Mouse (Mus musculus) embryo, embryonic 10 days (tissue): ENCODE data around the gene Lyve1.
"Not testable (repeated sequence)": the region's sequence is repeated elsewhere in the genome, so short reads cannot be mapped to it uniquely, and the experiment has no call there.

Experiments used
- DNase-seq: peaks from one replicate; pipeline ENCODE4 v3.0.0-alpha.2; 2015; ENCODE audit warnings: low spot score

Gene Lyve1

DNA sequence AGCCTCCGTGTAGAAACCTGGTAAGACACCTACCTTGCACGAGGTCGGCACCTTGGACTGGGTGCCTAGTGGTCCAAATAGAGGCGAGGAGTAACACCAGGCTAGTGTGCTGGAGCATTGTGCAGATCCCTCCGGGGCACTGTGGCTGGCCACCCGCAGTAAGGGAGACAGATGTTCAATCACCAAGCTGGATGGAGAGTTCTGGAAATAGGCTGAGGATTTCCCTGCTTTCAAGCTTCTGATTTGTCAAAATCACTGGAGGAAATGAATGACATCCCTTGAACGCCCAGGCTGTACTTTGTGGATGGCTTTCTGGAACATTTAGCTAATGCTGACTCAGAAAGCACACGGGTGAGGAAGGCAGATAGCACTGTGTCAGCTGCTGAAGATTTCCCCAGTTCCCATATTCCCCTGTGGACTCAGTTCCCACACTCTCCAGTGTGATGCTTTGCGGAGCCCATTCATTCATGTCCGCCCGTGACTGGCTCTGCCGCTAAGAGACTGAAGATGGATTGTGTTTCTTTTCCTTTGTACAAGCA lies at the start of gene Lyve1:
TSS of gene Lyve1 (minus strand) at position 489 of the 539 bp plus-strand sequence.
- DNase-seq, result peak; percentile 16

DNA sequence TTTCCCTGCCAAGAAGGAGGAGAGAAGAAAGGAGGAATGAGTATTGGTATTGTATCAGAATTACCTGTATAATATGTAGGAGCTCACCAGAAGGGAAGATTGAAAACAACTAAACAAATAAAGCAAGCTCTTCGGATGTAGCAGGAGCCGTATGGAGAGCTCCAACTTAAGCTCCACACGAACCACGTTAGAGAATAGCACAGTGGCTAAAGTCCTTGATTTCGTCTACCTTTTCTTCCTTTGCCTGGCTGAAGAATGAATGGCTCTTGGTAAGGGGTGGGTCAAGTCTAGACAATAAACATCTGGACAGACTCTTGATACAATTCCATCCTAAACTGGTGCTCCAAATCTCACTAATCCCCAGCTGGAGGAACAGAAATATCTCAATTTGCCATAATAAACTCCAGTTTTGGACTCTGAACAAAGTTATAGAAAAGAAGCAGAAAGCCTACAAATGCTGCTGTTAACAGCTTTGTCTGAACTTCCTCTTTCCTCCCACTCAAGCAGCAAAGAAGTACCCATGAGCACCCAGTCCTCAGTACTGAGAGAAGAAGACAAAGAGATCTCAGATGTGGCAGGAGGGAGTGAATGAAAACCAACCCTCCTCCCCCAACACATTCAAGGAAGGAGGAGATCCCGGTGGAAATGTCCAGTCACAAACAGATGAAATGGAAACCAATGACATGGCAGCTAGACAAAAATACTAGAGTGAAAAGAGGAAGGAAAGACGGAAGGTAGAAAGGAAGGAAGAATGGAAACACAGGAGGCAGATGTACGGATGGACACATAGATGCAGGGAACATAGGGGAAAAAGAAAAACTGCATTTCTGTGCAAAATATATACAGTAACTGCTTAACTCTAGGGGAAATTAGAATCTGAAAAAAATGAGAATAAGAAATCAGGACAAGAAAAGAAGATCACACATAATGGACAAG lies 45.4 kb upstream of the Lyve1 start:
- DNase-seq, result no peak

DNA sequence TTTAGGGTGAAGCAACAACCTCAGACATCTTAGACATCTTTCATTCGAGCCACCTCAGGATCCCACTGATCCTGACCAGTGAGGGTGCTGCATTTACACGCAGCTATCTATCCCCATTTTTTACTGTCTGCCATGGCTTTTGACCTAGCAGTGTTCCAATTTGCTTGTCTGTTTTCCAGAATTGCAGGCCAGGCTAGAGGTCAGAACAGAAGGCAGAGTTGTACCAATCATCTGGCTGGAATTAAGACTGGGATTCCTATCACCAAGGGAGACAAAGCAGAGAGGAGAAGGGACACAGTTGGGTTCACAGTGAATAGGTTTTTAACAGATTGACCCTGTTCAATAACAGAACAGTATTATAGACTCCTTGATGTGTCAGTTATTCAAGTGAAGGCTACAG lies 43.5 kb upstream of the Lyve1 start:
- no peak for DNase-seq

DNA sequence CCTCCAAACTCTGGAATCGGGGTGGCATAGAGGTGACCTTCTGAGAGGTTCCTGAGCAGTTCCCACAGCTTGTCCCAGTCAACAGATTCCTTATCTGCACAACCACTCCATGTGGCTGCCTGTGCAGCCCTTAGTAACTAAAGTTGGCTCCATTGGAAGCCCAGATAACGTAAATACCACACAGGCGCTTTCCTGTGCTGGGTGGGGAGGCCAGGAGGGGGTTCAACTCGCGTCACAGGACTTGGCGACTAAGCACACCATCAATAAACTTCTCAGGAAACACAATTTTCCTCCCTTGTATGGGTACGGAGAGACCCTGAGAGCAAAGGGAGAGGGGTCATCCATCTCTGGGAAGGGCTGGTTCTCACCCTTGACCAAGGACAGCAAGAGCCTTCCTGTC lies 40.2 kb upstream of the Lyve1 start:
- no peak for DNase-seq

DNA sequence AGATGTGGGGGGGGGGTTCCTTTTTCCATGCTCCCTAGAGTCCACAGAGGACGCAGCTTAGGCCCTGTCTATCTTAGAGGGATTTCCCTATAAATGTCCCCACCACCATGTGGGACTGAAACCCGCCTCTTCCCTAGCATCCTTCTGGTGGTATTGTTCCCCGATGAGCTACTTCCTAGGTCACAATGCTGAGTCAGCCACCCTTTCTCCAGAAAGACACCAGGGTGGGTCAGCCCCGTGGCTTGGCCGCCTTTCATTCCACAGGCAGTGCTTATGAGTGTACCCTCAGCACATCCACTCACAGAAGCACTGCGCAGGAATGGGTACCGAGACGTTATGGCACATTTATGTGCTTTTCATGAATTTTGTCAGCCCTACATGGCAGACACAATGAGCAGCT lies 34.2 kb upstream of the Lyve1 start:
- DNase-seq, result no peak

DNA sequence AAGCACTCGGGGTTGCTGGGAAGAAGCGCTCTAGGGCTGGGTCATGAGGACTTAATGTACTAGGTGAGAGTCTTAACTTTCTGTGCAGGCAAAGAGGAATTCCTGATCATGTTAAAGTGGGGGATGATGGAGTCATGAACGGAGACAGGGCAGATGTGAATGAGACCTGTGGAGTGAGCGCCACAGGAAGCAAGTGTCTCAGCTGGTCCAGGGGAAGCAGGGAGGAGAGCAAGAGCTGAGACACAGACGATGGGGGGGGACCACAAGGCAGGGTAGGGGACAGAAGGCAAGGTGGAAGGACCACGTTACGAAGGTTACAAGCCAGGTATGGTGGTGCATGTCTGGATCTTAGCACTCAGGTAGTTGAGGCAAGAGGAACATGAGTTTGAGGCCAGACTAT lies 33.4 kb upstream of the Lyve1 start:
- no peak for DNase-seq

DNA sequence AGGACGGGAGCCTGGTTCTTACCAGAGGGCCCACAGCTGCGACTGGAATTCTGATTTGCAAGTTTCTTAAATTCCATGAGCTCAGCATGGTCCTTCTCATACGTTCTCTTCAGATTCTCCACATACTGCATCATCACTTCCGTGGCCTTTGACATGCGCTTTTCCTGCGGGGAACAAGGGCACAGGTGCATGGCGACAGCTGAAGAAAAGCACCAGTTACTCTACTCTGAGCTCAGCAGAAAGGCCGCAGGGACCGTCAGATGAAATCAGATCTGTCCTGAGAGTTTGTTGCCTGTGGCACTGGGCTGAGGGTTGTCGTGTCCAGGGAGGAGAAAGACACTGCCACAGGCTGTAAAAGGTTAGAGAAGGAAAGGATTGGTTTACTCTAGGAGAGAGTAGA lies 32.7 kb upstream of the Lyve1 start:
- DNase-seq, result not testable (repeated sequence)

DNA sequence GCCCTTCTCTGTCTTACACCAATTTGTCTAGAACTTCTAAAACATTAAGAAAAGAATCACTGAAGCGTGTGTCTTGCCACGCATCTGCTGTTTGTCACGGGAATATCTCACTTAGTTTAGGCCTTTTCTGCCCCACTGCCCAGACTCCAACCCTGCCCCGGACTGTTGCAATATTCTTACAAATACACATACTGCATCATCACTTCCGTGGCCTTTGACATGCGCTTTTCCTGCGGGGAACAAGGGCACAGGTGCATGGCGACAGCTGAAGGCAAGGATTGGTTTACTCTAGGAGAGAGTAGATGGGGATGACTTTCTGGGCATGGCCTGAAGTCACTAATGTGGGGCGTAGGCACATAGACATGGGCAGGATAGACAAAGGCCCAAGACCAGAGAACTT lies 31.6 kb upstream of the Lyve1 start:
- DNase-seq, result no peak

DNA sequence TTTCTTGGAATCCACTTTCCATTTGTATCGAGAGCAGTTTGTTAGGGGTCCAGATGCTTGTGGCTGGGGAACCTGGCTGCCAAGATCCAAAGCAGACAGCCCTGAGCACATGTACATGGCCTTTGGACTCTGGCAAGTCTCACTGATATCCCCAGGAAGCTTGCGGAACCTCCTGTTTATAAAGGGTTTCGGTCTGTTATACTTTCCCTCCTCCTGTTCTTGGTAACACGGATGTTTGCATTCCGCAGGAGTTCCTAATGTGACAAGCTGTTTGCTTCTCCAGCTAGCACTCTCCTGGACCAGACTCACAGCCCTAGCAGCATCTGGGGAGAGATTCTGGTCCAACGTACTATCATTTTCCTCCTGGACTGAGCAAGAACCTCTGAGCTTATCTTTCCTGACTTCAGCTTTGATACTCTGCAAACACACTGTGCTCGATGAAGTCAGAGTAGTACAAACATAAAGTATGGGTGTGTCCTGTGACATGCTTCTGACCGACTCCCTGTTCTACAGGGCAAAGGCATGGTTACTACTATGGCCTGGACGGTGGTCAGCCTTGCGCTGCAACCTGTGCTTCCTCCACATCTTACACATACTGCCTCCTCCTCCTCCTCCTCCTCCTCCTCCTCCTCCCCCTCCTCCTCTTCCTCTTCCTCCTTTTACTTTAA lies 31.0 kb upstream of the Lyve1 start:
- no peak for DNase-seq

DNA sequence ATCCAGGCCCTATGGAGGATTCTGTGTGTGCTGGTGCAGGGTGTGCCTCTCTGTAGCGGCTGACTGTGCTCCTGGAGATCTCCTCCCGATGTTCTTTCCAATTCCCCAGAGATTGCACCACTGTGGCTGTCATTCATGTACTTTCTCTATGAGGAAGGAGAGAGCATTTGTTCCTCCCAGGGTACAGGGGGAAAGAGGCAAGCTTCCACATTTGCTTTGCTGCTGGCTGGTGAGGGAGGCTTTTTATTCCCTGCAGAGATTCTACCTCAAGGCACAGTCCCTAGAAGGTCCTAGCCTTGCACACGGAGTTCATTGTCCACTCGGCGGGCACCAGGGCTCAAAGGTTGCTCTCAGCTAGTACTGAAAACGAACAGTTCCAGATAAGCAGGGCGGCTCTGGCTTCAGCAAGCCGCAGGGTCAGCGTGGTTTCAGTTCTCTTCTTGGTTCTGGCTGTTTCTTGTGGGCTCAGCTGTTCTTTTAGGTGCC lies 28.5 kb upstream of the Lyve1 start:
- no peak for DNase-seq

DNA sequence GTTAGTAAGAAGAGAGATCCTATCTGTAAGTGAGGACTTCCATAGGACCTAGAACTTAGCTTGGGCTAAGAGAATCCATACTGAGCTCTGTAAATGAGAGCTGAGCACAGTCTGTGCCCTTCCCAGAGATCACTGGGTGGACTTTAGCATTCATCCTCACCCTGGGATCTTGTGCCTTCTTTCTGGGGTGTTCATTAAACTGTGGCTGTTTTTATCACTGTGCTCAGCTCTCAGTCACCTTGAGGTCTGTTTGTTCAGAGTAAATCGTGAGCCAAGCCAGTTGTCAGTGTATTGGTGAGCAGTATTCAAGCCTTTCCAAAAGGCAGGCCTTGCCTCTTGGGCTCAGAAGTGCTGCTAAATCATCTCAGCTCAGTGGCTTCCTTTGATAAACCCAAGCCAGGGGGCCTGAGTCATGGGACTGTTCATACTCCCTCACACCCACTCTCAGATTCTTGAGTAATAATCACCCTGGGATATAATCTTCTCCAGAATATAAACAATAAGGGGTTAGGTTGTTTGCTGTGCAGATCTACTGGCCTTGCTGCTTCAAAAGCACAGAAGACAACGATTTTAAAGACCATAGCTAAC lies 18.8 kb upstream of the Lyve1 start:
- DNase-seq, result no peak

DNA sequence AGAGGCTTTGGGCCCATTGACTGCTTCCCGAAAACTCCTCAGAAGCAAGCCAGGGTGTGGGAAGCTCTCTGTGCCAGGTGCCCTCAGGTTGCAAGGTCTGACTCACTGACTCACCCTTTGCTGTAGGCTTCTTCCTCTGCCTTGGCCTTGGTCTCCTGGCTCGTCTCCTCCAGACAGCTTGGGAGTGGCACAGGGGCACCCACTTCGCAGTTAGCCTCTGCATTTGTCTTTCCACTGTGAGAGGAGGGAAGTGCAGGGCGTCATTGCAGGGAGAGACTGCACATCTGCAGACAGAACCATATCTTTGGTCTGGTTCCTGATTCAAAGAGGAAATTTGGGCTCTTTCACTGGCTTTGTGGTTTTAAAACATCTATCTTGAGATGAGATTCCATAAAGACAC lies 15.0 kb upstream of the Lyve1 start:
- no peak for DNase-seq

DNA sequence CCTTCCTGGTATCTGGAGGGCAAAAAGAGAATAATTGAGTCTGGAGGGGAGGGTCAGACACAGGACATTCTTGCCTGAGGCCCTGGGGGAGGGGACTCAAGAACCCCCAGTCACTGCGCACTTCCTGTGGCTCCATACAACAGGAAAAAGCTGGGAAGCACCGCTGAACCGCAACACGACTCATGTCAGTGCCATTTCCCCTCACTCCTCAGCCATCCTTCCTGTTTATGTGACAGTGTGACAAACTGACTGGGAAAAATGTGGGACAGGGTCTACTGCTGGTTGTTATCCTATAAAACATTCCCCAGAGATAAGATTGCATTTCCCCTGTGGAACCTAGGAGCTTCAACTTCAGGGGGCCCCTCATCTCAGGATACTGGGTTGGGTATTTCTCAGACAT lies 13.9 kb upstream of the Lyve1 start:
- peak; percentile 25 for DNase-seq

DNA sequence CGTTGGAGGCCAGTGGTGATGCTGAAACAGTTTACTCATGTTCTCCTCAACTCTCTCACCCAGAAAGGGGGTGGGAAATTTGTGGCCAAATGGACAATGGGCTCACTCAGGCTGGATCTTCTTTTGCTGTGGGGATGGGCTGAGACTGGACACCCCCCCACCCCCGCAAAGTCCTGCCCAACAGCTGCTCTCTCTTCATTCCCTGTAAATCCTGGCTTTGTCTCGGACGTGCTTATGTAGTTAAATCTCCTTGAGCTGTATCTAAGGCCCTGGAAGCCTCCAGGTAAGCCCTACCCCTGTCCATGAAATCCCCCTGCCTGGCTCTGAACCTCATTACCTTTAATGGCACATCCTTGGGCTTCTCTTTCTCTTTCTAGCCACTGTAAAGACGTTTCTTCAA lies 5.8 kb upstream of the Lyve1 start:
- DNase-seq, result no peak

DNA sequence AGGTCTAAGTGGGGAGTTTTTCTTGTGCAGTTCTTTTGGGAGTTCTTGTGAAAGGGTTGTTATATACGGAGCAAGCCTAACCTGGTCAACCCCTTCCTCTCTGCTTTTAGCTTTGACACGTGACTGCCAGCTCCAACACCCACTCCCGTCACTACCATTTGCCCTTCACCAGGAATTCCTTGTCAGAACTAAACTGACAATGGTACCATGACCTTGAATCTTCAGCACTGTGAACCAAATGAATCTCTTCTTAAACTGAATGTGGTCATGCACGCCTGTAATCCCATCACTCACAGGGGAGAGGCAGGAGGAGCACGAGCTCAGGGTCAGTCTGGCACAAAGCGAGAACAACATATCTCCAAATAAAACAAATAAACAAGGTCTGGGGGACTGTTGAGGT lies 4.1 kb upstream of the Lyve1 start:
- no peak for DNase-seq

DNA sequence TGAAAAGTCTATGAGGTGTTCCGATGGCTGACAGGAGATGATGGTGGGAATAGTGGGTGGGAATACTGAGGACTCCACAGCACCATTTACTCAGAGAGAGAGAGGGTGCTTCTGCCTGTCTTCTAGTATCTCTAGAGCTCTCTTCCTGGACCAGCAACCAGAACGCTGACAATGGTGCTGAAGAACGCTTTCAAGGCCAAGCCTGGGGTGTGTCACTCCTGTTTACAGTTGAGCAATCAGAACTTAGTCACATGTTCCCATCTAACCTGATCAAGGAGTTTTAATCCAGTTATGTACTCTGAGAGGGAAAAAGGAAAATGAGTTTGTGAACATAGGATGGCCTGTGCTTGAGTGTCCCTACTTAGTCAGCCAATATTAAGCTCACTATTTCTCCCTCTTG lies 3.0 kb upstream of the Lyve1 start:
- DNase-seq, result no peak

DNA sequence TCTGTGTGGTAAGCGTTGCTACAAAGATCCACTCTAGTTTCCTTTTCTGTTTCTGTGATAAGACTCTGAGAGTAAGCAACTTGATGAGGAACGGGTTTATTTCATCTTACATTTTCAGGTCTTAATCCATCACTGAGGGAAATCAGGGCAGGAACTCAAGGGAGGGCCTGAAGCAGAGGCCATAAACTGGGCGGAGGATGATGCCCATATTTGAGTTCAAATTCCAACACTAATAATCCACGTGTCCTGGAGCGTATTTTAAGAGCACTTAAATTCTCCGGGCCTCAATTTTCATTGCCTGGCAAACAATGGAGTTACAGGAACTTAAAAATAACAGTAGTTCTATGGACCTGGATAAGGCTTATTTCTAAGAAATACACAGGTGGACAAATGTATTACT lies 2.5 kb upstream of the Lyve1 start:
- DNase-seq, result no peak

DNA sequence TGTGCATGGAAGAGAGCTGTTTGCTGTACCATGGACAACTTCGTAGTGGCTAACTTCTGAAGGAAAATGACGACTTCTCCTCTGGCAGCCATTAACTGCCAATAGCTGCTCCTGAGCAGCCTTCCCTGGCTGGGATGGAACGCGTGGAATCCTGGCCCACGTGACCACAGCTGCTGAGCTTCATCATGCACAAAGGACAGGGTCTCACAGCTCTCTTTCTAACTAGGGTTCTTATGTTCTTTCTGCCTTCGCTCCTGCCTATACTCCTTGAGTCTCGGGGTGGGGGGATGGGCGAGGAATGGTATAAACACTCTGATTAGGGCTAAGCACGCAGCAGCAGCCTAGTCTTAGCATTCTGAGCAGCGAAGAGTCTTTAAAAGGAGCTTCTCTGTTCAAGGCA lies 2.0 kb upstream of the Lyve1 start:
- DNase-seq, result peak; percentile 67

DNA sequence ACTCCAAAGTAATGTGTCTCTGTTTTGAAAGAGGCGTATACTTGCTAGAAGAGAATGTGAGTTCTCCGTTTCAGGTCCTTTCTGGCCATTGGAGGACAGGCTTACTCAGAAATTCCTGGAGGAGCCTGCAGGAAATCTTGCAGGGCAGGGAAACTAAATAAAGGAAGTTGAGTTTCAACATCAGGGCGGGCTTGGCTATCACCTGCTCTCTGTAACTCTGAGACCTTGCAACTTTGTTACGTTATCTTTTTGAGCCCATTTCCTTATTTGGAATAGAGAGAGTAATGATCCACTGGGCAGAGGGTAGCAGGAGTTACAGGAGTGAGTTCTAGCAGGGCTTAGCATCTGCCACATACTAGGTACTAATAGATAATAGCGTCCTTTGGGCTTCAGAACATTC lies 2.9 kb downstream of the Lyve1 start:
- DNase-seq, result no peak

DNA sequence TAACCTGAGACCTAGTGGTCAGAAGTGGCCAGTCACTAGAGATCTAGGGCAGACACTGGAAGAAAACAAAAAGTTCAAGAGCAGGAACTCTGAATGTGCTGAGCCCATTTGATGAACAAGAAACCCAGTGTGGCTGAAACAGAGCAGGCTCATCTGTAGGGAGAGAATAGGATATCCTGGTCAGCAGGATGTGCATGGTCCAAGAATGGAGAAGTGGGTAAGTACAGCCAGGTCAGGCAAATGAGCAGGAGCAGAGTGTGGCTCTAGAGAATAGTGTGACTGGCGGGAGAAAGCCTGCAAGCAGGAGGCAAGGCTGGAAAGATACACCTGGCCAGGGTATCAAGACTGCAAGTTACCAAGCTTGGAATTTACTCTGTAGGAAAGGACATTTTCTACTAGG lies 7.4 kb downstream of the Lyve1 start:
- DNase-seq, result no peak

DNA sequence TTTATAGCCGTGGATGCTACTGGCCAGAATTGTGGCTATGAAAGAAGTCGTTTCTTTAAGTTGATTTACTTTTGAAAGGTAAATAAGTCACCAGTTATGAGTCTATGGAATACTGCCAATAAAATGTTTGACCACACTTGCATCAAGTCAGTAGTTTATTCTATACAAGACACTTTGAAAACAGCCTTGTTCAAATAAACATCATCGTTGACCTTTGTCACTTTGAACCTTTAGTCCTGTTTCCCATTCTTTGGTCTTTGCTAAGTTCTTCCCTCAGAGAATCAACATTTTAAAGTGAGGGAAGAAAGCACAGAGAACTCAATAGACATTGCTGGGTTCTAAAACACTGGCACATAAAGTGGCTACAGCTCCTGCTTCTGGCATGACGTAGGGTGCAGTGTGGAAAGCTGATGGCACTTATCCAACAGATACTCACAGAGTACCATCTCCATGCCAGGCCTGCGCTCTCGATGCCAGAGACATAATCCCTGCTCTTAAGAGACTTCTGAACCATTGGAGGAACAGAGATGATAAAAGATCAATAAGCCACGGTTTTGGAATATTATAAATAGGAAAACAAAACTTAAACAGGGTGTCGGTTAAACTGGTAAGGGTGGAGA lies 8.0 kb downstream of the Lyve1 start:
- DNase-seq, result no peak

DNA sequence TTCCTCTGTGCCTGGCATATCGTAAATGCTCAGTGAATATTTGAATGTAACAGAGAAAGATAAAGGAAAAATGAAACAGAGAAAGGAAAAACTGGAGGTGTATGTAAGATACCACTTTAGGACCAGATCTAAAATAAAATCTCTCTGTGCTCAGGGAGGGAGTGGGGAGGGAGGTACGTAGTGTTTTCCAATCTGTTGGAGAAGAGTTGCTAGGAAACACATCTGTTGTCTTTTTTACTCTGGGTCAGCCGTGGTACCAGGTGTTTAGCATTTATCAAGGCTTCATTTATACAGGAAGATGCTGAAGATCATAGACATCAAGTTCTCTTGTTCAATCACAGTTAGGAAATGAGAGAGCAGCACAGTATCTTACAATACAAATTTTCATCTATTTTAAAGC lies 8.5 kb downstream of the Lyve1 start:
- no peak for DNase-seq
